Mouse (Mus musculus): ENCODE measurements around the gene Gpr50. TPM values are rescaled to one million over a fixed set of nuclear protein-coding genes. Genes with fewer than 3 reads are reported as not detected.

Gpr50 gene
- 1 to 10 TPM; 1.8 to 3.1 TPM for total RNA-seq (2021)
- long read RNA-seq, experiment 1, result 0 reads
- long read RNA-seq, experiment 2, partial matches to known transcripts, result 0 of 1 reads
- long read RNA-seq, experiment 2, other reads (novel, unspliced or antisense), result 1 of 1 reads

- no peak for DNase-seq
- intact Hi-C loops (cut with DNase I; ENCODE audit: low total_unique reads), result no loop called here
Measured at GRCm38 (mm10) chrX:71663374-71663773, at the start of gene Gpr50. Gpr50 (plus strand) TSS chrX:71663667.

GRCm38 (mm10) chrX:71622286-71622685 lies 41.2 kb upstream of the Gpr50 start:
- intact Hi-C loops (cut with DNase I; ENCODE audit: low total_unique reads), result no loop called here
- no peak for DNase-seq

- intact Hi-C loops (cut with DNase I; ENCODE audit: low total_unique reads), result no loop called here
- DNase-seq, result peak; percentile 20
Measured at GRCm38 (mm10) chrX:71623843-71624242, 39.6 kb upstream of the Gpr50 start.

- intact Hi-C loops (cut with DNase I; ENCODE audit: low total_unique reads), result no loop called here
- DNase-seq, result no peak
Measured at GRCm38 (mm10) chrX:71628306-71628705, 35.2 kb upstream of the Gpr50 start.

- DNase-seq, result no peak
- intact Hi-C loops (cut with DNase I; ENCODE audit: low total_unique reads), result no loop called here
Measured at GRCm38 (mm10) chrX:71630709-71631108, 32.8 kb upstream of the Gpr50 start.

- intact Hi-C loops (cut with DNase I; ENCODE audit: low total_unique reads), result no loop called here
- no peak for DNase-seq
Measured at GRCm38 (mm10) chrX:71631130-71631529, 32.3 kb upstream of the Gpr50 start.

GRCm38 (mm10) chrX:71647958-71648357 lies 15.5 kb upstream of the Gpr50 start:
- intact Hi-C loops (cut with DNase I; ENCODE audit: low total_unique reads), result loop anchor here (5.0 kb wide), 1 partner anchor 299 kb away; no protein-coding TSS in a partner anchor
- peak; percentile 41 for DNase-seq

GRCm38 (mm10) chrX:71648434-71648833 lies 15.0 kb upstream of the Gpr50 start:
- intact Hi-C loops (cut with DNase I; ENCODE audit: low total_unique reads), result loop anchor here (5.0 kb wide), 1 partner anchor 299 kb away; no protein-coding TSS in a partner anchor

GRCm38 (mm10) chrX:71648848-71649454 lies 14.5 kb upstream of the Gpr50 start:
- intact Hi-C loops (cut with DNase I; ENCODE audit: low total_unique reads), result loop anchor here (5.0 kb wide), 1 partner anchor 298 kb away; no protein-coding TSS in a partner anchor
- peak; percentile 51 for DNase-seq

More at GRCm38 (mm10) chrX:71648434-71648833, 15.0 kb upstream of the Gpr50 start:
- DNase-seq, result no peak

GRCm38 (mm10) chrX:71649993-71650392 lies 13.5 kb upstream of the Gpr50 start:
- intact Hi-C loops (cut with DNase I; ENCODE audit: low total_unique reads), result loop anchor here (5.0 kb wide), 2 partner anchors 297 to 307 kb away; no protein-coding TSS in a partner anchor

GRCm38 (mm10) chrX:71661794-71662193 lies 1.7 kb upstream of the Gpr50 start:
- DNase-seq, result no peak
- intact Hi-C loops (cut with DNase I; ENCODE audit: low total_unique reads), result no loop called here

More at GRCm38 (mm10) chrX:71649993-71650392, 13.5 kb upstream of the Gpr50 start:
- DNase-seq, result no peak

GRCm38 (mm10) chrX:71663871-71664687 lies 612 bp downstream of the Gpr50 start:
- intact Hi-C loops (cut with DNase I; ENCODE audit: low total_unique reads), result no loop called here
- DNase-seq, result no peak

- intact Hi-C loops (cut with DNase I; ENCODE audit: low total_unique reads), result no loop called here
- no peak for DNase-seq
Measured at GRCm38 (mm10) chrX:71664688-71665026, 1.2 kb downstream of the Gpr50 start.

- DNase-seq, result no peak
- intact Hi-C loops (cut with DNase I; ENCODE audit: low total_unique reads), result no loop called here
Measured at GRCm38 (mm10) chrX:71670254-71670653, 6.8 kb downstream of the Gpr50 start.

GRCm38 (mm10) chrX:71700817-71701469 lies 37.5 kb downstream of the Gpr50 start:
- DNase-seq, result no peak
- intact Hi-C loops (cut with DNase I; ENCODE audit: low total_unique reads), result no loop called here

Other genes with a start within 250 kb of the Gpr50 start
- gene Cd99l2, start 170.8 kb upstream of the Gpr50 start, total RNA-seq (2021), result 10 to 100 TPM; 33.0 to 35.0 TPM
- gene Hmgb3, start 107.7 kb upstream of the Gpr50 start, total RNA-seq (2021), result 10 to 100 TPM; 14.2 to 16.7 TPM
- 10 to 100 TPM; 19.1 to 22.2 TPM for gene Vma21, start 152.3 kb downstream of the Gpr50 start, total RNA-seq (2021)

Data from gastrocnemius, postnatal 14 days (tissue).